Mouse (Mus musculus): ENCODE data around the gene 4922502D21Rik. TPM values are rescaled to one million over a fixed set of nuclear protein-coding genes. Genes with fewer than 3 reads are reported as not detected.

The 4922502D21Rik gene
- not detected in 2 replicates for polyA plus RNA-seq (2014; fragmentation: Nextera tagmentation; extraction: Ambion mirVana)

- DNase-seq (ENCODE audit: low spot score) (no peak), ATAC-seq (replicated peaks; ENCODE audit: insufficient number of reproducible peaks, low FRiP score, low TSS enrichment, low read depth) (no peak)
- no peaks in the 10 kb centered on the region for H3K27me3 ChIP-seq (ENCODE audit: control insufficient read depth, insufficient read depth, low read length)
- no peaks in the 10 kb centered on the region for H3K36me3 ChIP-seq (replicated peaks; ENCODE audit: control insufficient read depth, insufficient read depth, low read depth, low read length)
- no peak within 1 kb of the TSS for H3K9ac ChIP-seq (replicated peaks; ENCODE audit: low read length)
- H3K4me3 ChIP-seq (ENCODE audit: low read depth, low read length): no peak within 1 kb of the TSS
- WGBS: 56% methylated on average over 11 of the region's 11 CpGs
- H3K27ac ChIP-seq (replicated peaks; ENCODE audit: low read depth, low read length): no peak within 1 kb of the TSS
- H3K4me2 ChIP-seq (ENCODE audit: low read depth, low read length): no peak within 1 kb of the TSS
- no peaks in the 10 kb centered on the region for H3K9me3 ChIP-seq (replicated peaks; ENCODE audit: control insufficient read depth, low read length)
- no peaks in the 10 kb centered on the region for H3K4me1 ChIP-seq (ENCODE audit: control insufficient read depth, insufficient read depth, low read length)
Observed at GRCm38 (mm10) chr6:129331610-129332009, at the start of gene 4922502D21Rik. Gene 4922502D21Rik (minus strand): TSS chr6:129331796.

GRCm38 (mm10) chr6:129380454-129380853 lies 48.9 kb upstream of the 4922502D21Rik start:
- H3K9me3 ChIP-seq (replicated peaks; ENCODE audit: control insufficient read depth, low read length): no peaks in the 10 kb centered on the region
- ATAC-seq (replicated peaks; ENCODE audit: insufficient number of reproducible peaks, low FRiP score, low TSS enrichment, low read depth): no peak
- no peak overlapping the region for H3K4me3 ChIP-seq (ENCODE audit: low read depth, low read length)
- H3K27me3 ChIP-seq (ENCODE audit: control insufficient read depth, insufficient read depth, low read length): no peaks in the 10 kb centered on the region
- no peaks in the 10 kb centered on the region for H3K4me1 ChIP-seq (ENCODE audit: control insufficient read depth, insufficient read depth, low read length)
- DNase-seq (ENCODE audit: low spot score): no peak
- H3K27ac ChIP-seq (replicated peaks; ENCODE audit: low read depth, low read length): no peak overlapping the region
- H3K4me2 ChIP-seq (ENCODE audit: low read depth, low read length): no peak overlapping the region
- no peaks in the 10 kb centered on the region for H3K36me3 ChIP-seq (replicated peaks; ENCODE audit: control insufficient read depth, insufficient read depth, low read depth, low read length)
- no peak overlapping the region for H3K9ac ChIP-seq (replicated peaks; ENCODE audit: low read length)
- WGBS: 64% methylated on average over 4 of the region's 4 CpGs

GRCm38 (mm10) chr6:129374937-129375471 lies 43.4 kb upstream of the 4922502D21Rik start:
- Histone ChIP-seq H3K9ac (replicated peaks; ENCODE audit: low read length) (no peak overlapping the region), H3K27ac (replicated peaks; ENCODE audit: low read depth, low read length) (no peak overlapping the region), H3K27me3 (ENCODE audit: control insufficient read depth, insufficient read depth, low read length) (no peaks in the 10 kb centered on the region), H3K4me2 (ENCODE audit: low read depth, low read length) (no peak overlapping the region), H3K9me3 (replicated peaks; ENCODE audit: control insufficient read depth, low read length) (no peaks in the 10 kb centered on the region), H3K4me3 (ENCODE audit: low read depth, low read length) (no peak overlapping the region), H3K36me3 (replicated peaks; ENCODE audit: control insufficient read depth, insufficient read depth, low read depth, low read length) (no peaks in the 10 kb centered on the region), H3K4me1 (ENCODE audit: control insufficient read depth, insufficient read depth, low read length) (no peaks in the 10 kb centered on the region)
- DNase-seq (ENCODE audit: low spot score) (no peak), ATAC-seq (replicated peaks; ENCODE audit: insufficient number of reproducible peaks, low FRiP score, low TSS enrichment, low read depth) (no peak)
- 87% methylated on average over 2 of the region's 2 CpGs for WGBS

- WGBS: 59% methylated on average over 7 of the region's 7 CpGs
- Histone ChIP-seq H3K27ac (replicated peaks; ENCODE audit: low read depth, low read length) (no peak overlapping the region), H3K9me3 (replicated peaks; ENCODE audit: control insufficient read depth, low read length) (no peaks in the 10 kb centered on the region), H3K9ac (replicated peaks; ENCODE audit: low read length) (no peak overlapping the region), H3K36me3 (replicated peaks; ENCODE audit: control insufficient read depth, insufficient read depth, low read depth, low read length) (no peaks in the 10 kb centered on the region), H3K4me1 (ENCODE audit: control insufficient read depth, insufficient read depth, low read length) (no peaks in the 10 kb centered on the region), H3K27me3 (ENCODE audit: control insufficient read depth, insufficient read depth, low read length) (no peaks in the 10 kb centered on the region), H3K4me3 (ENCODE audit: low read depth, low read length) (no peak overlapping the region), H3K4me2 (ENCODE audit: low read depth, low read length) (no peak overlapping the region)
- ATAC-seq (replicated peaks; ENCODE audit: insufficient number of reproducible peaks, low FRiP score, low TSS enrichment, low read depth) (no peak), DNase-seq (ENCODE audit: low spot score) (no peak)
Observed at GRCm38 (mm10) chr6:129369374-129370132, 38.0 kb upstream of the 4922502D21Rik start.

GRCm38 (mm10) chr6:129365959-129366359 lies 34.4 kb upstream of the 4922502D21Rik start:
- peak; percentile 82 for DNase-seq (ENCODE audit: low spot score)
- 16% methylated on average over 6 of the region's 6 CpGs for WGBS

GRCm38 (mm10) chr6:129363942-129364341 lies 32.3 kb upstream of the 4922502D21Rik start:
- WGBS: 33% methylated on average over 1 of the region's 1 CpGs
- no peaks in the 10 kb centered on the region for H3K9me3 ChIP-seq (replicated peaks; ENCODE audit: control insufficient read depth, low read length)
- no peak for DNase-seq (ENCODE audit: low spot score)
- H3K36me3 ChIP-seq (replicated peaks; ENCODE audit: control insufficient read depth, insufficient read depth, low read depth, low read length): no peaks in the 10 kb centered on the region
- no peaks in the 10 kb centered on the region for H3K27me3 ChIP-seq (ENCODE audit: control insufficient read depth, insufficient read depth, low read length)
- H3K4me3 ChIP-seq (ENCODE audit: low read depth, low read length): no peak overlapping the region
- H3K4me1 ChIP-seq (ENCODE audit: control insufficient read depth, insufficient read depth, low read length): no peaks in the 10 kb centered on the region
- no peak overlapping the region for H3K4me2 ChIP-seq (ENCODE audit: low read depth, low read length)
- no peak for ATAC-seq (replicated peaks; ENCODE audit: insufficient number of reproducible peaks, low FRiP score, low TSS enrichment, low read depth)
- no peak overlapping the region for H3K9ac ChIP-seq (replicated peaks; ENCODE audit: low read length)
- no peak overlapping the region for H3K27ac ChIP-seq (replicated peaks; ENCODE audit: low read depth, low read length)

More at GRCm38 (mm10) chr6:129365959-129366359, 34.4 kb upstream of the 4922502D21Rik start:
- Histone ChIP-seq H3K27me3 (ENCODE audit: control insufficient read depth, insufficient read depth, low read length) (no peaks in the 10 kb centered on the region), H3K27ac (replicated peaks; ENCODE audit: low read depth, low read length) (no peak overlapping the region), H3K4me3 (ENCODE audit: low read depth, low read length) (no peak overlapping the region), H3K36me3 (replicated peaks; ENCODE audit: control insufficient read depth, insufficient read depth, low read depth, low read length) (no peaks in the 10 kb centered on the region), H3K9me3 (replicated peaks; ENCODE audit: control insufficient read depth, low read length) (no peaks in the 10 kb centered on the region), H3K9ac (replicated peaks; ENCODE audit: low read length) (no peak overlapping the region), H3K4me2 (ENCODE audit: low read depth, low read length) (no peak overlapping the region), H3K4me1 (ENCODE audit: control insufficient read depth, insufficient read depth, low read length) (no peaks in the 10 kb centered on the region)
- peak; percentile 48; the same call in 1 of the 2 replicates for ATAC-seq (replicated peaks; ENCODE audit: insufficient number of reproducible peaks, low FRiP score, low TSS enrichment, low read depth)

GRCm38 (mm10) chr6:129359515-129359914 lies 27.9 kb upstream of the 4922502D21Rik start:
- H3K9ac ChIP-seq (replicated peaks; ENCODE audit: low read length): no peak overlapping the region
- H3K27me3 ChIP-seq (ENCODE audit: control insufficient read depth, insufficient read depth, low read length): no peaks in the 10 kb centered on the region
- 85% methylated on average over 2 of the region's 2 CpGs for WGBS
- no peak for DNase-seq (ENCODE audit: low spot score)
- H3K27ac ChIP-seq (replicated peaks; ENCODE audit: low read depth, low read length): no peak overlapping the region
- no peaks in the 10 kb centered on the region for H3K4me1 ChIP-seq (ENCODE audit: control insufficient read depth, insufficient read depth, low read length)
- ATAC-seq (replicated peaks; ENCODE audit: insufficient number of reproducible peaks, low FRiP score, low TSS enrichment, low read depth): no peak
- H3K36me3 ChIP-seq (replicated peaks; ENCODE audit: control insufficient read depth, insufficient read depth, low read depth, low read length): no peaks in the 10 kb centered on the region
- H3K4me3 ChIP-seq (ENCODE audit: low read depth, low read length): no peak overlapping the region
- H3K4me2 ChIP-seq (ENCODE audit: low read depth, low read length): no peak overlapping the region
- H3K9me3 ChIP-seq (replicated peaks; ENCODE audit: control insufficient read depth, low read length): no peaks in the 10 kb centered on the region

GRCm38 (mm10) chr6:129356430-129356829 lies 24.8 kb upstream of the 4922502D21Rik start:
- Histone ChIP-seq H3K36me3 (replicated peaks; ENCODE audit: control insufficient read depth, insufficient read depth, low read depth, low read length) (no peaks in the 10 kb centered on the region), H3K9ac (replicated peaks; ENCODE audit: low read length) (no peak overlapping the region), H3K4me1 (ENCODE audit: control insufficient read depth, insufficient read depth, low read length) (no peaks in the 10 kb centered on the region), H3K27me3 (ENCODE audit: control insufficient read depth, insufficient read depth, low read length) (no peaks in the 10 kb centered on the region), H3K4me2 (ENCODE audit: low read depth, low read length) (no peak overlapping the region), H3K9me3 (replicated peaks; ENCODE audit: control insufficient read depth, low read length) (no peaks in the 10 kb centered on the region), H3K4me3 (ENCODE audit: low read depth, low read length) (no peak overlapping the region), H3K27ac (replicated peaks; ENCODE audit: low read depth, low read length) (no peak overlapping the region)
- DNase-seq (ENCODE audit: low spot score): no peak
- no peak for ATAC-seq (replicated peaks; ENCODE audit: insufficient number of reproducible peaks, low FRiP score, low TSS enrichment, low read depth)

Measured in embryonic facial prominence, embryonic 11.5 days (tissue).